Mouse (Mus musculus) embryo, embryonic 9.5 days (tissue): ENCODE data around the gene Pex14.
A peak's percentile ranks its signal among the peaks of the same experiment; 100 is the strongest.

Experiments used
- DNase-seq: peaks from one replicate; pipeline ENCODE4 v3.0.0-alpha.2; 2017; ENCODE audit errors: extremely low spot score

The Pex14 gene

GRCm38 (mm10) chr4:149057470-149057869 lies 42.2 kb downstream of the Pex14 start:
- no peak for DNase-seq

- DNase-seq: no peak
Measured at GRCm38 (mm10) chr4:149056957-149057356, 42.7 kb downstream of the Pex14 start.

GRCm38 (mm10) chr4:149055847-149056246 lies 43.8 kb downstream of the Pex14 start:
- no peak for DNase-seq

GRCm38 (mm10) chr4:149049351-149050159 lies 50.1 kb downstream of the Pex14 start:
- DNase-seq: peak; percentile 54

GRCm38 (mm10) chr4:149048625-149049228 lies 50.9 kb downstream of the Pex14 start:
- peak; percentile 34 for DNase-seq

GRCm38 (mm10) chr4:149047360-149047759 lies 52.3 kb downstream of the Pex14 start:
- DNase-seq: peak; percentile 75

- no peak for DNase-seq
Measured at GRCm38 (mm10) chr4:149045885-149046284, 53.8 kb downstream of the Pex14 start.

- DNase-seq: no peak
Measured at GRCm38 (mm10) chr4:149040289-149040688, 59.4 kb downstream of the Pex14 start.

GRCm38 (mm10) chr4:149037706-149038105 lies 62.0 kb downstream of the Pex14 start:
- no peak for DNase-seq

GRCm38 (mm10) chr4:149036592-149036991 lies 63.1 kb downstream of the Pex14 start:
- DNase-seq: no peak

GRCm38 (mm10) chr4:149031507-149031906 lies 68.2 kb downstream of the Pex14 start:
- no peak for DNase-seq

GRCm38 (mm10) chr4:149027571-149027970 lies 72.1 kb downstream of the Pex14 start:
- DNase-seq: no peak

GRCm38 (mm10) chr4:149025242-149025641 lies 74.4 kb downstream of the Pex14 start:
- DNase-seq: no peak

GRCm38 (mm10) chr4:149021021-149021420 lies 78.7 kb downstream of the Pex14 start:
- DNase-seq: no peak

GRCm38 (mm10) chr4:149019456-149019855 lies 80.2 kb downstream of the Pex14 start:
- DNase-seq: no peak

- no peak for DNase-seq
Measured at GRCm38 (mm10) chr4:149006756-149007155, 92.9 kb downstream of the Pex14 start.

GRCm38 (mm10) chr4:149006107-149006506 lies 93.6 kb downstream of the Pex14 start:
- no peak for DNase-seq

- no peak for DNase-seq
Measured at GRCm38 (mm10) chr4:149002441-149003093, 97.1 kb downstream of the Pex14 start.

GRCm38 (mm10) chr4:149001515-149001914 lies 98.2 kb downstream of the Pex14 start:
- DNase-seq: no peak

GRCm38 (mm10) chr4:149000746-149001145 lies 98.9 kb downstream of the Pex14 start:
- DNase-seq: no peak

GRCm38 (mm10) chr4:148993948-148994347 lies 105.7 kb downstream of the Pex14 start:
- no peak for DNase-seq

- DNase-seq: no peak
Measured at GRCm38 (mm10) chr4:148990038-148990437, 109.6 kb downstream of the Pex14 start.
